Mouse (Mus musculus) spleen, postnatal 4 days (tissue): ENCODE data around the gene Lce3e.

Experiments
- DNase-seq, 2 experiments: peaks; one replicate each; pipeline ENCODE4 v3.0.0; 2022; ENCODE audit warnings: low spot score in 2 of 2

The Lce3e gene

DNA sequence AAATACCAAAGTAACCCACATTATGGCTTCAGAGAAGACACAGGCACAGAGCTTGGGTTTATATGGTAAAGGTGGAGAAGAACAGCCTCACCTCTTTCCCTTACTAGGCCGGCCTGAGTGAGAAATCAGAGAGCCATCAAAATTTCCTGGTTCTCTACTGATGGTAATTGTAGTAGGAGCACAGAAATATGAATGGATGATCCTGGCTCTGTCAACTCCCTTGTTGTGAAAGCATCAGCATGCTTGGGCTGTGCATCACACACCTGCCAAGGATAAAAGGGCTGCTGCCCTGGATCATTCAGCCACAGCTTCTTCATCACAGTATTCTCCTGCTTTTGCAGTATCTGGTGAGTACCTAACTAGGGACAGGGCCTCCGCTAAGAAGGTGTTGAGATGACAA lies at the start of gene Lce3e:
Gene Lce3e (plus strand): TSS at position 301 of the 400 bp plus-strand sequence.
- no peak for DNase-seq

DNA sequence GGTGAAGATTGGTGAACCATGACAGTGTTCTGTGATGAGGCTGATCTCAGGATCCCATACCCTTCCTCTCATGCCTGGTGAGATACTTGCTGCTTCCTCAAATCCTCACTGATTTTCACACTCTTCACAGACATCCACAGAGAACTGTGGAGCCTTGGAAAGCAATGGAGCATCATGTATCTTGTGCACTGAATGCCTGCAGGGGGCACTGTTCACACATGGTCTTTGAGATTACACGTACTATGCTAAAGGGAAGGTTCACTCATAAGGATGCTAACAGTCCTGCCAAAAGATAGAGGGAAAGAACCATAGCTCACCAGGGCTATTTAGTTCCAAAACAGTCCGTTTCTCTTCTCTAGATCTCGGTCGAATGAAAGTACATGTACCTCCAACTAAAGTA lies 46.5 kb upstream of the Lce3e start:
- DNase-seq: no peak

DNA sequence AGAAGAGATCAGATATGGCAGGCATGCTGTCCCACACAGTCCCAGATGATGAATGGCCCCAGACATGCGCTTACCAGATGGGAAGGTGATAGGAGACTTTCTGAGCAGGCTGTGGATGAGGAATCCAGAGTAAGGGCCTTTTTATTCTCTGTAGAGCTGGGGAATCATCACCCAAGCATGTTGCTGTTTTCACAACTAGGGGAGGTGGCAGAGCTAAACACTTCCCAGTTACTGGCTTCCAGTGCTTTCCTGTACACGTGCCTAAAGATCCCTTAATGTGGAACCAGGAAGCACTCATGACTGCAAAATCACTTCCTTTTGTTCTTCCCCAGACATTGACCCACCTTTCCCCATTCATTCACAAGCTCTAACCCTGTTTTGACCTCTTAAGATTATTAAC lies 40.7 kb upstream of the Lce3e start, which contains the start of gene Lce3a:
Gene Lce3a (minus strand): TSS at position 101 of the 400 bp plus-strand sequence.
- no peak for DNase-seq

DNA sequence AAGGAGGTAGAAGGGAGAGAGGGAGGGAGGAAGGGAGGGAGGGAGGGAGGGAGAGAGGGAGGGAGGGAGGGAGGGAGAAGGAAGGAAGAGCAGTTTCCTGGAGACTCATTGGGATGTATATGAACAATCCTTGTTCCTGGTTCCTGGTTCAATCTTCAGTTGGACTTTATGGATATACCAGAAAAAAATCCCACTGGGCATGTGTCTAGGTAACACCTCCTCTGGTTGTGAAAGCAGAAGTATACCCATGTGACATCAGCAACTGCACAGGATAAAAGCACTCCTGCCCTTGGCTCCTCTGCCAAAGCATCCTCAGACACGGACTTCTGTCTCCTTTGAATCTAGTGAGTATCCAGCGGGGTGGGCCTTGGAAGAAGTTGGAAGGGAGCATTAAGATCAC lies 34.2 kb upstream of the Lce3e start, which contains the start of gene Lce3b:
Gene Lce3b (plus strand): TSS at position 301 of the 400 bp plus-strand sequence.
- DNase-seq: no peak

DNA sequence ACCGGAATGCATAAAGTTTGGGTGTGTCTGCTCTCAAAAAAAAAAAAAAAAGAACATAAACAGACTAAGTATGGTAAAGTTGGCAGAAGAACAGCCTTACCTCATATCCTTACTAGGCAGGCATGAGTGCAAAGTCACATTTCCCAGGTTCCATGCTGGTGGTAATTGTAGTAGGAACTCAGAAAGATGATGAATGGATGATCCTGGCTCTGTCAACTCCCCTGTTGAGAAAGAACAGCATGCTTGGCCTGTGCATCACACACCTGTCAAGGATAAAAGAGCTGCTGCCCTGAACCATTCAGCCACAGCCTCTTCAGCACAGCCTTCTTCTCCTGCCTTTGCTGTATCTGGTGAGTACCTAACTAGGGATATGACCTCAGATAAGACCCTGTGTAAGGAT lies 22.7 kb upstream of the Lce3e start, which contains the start of gene Lce3c:
Gene Lce3c (plus strand): TSS at position 301 of the 400 bp plus-strand sequence.
- no peak for DNase-seq

DNA sequence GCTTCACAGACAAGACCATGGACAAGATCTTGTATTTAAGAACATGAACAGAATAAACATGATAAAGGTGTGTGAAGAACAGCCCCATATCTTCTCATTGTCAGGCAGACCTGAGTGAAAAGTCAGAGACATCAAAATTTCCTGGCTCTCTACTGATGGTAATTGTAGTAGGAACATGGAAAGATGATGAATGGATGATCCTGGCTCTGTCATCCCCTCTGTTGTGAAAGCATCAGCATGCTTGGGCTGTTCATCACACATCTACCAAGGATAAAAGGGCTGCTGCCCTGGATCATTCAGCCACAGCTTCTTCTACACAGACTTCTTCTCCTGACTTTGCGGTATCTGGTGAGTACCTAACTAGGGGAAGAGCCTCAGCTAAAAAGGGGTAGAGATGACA lies 9.8 kb upstream of the Lce3e start, which contains the start of gene Lce3d:
Gene Lce3d (plus strand): TSS at position 301 of the 400 bp plus-strand sequence.
- DNase-seq: no peak

DNA sequence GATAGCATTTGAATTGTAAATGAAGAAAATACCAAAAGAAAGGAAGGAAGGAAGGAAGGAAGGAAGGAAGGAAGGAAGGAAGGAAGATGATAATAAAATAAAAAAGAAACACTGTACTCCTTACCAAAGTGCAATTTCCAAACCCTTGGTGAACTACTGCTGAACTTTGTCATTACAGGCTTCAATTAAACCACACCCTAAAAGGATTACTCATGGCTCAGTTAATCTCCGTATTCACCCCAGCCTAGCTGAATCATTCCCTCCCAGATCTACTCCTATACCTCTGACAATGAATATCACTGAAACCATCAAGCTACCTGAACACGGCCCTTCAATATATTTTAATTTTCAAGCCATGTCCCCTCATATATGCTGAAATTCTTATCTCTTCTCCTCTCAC lies 11.6 kb downstream of the Lce3e start:
- DNase-seq: no peak

DNA sequence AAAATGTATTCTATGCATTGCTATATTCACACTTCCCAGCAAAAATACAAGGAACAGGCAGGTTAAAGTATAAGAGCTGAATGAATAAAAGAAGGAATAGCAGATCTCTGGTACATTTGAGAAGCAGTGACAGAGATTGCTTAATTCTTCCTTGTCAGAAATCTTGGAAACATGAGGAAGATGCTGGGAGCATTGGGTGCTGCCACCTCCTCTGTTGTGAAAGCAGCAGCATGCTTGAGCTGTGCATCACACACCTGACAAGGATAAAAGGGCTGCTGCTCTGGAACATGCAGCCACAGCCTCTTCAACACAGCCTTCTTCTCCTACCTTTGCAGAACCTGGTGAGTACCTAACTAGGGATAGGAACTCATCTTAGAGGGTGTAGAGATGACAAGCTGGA lies 25.1 kb downstream of the Lce3e start, which contains the start of gene Lce3f:
Gene Lce3f (plus strand): TSS at position 301 of the 400 bp plus-strand sequence.
- no peak for DNase-seq

DNA sequence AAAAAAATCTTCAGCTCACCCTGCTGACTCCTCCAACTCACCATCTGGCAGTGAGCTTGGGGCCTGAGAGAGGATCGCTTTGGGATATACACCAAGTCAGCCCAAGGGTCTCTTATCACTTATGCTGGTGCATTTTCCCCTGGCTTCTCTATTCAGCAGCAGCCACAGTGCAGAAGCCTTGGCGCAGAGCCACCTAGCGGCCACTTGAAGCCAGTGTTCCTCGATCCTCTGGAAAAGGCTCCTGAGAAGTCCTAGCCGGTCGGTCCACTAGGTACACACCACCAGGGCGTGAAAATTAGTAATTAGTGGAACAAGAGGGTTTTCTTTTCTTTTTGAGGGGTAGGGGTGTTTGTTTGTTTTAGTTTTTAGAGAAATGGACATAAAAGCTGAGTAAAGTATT lies 31.8 kb downstream of the Lce3e start:
- no peak for DNase-seq

DNA sequence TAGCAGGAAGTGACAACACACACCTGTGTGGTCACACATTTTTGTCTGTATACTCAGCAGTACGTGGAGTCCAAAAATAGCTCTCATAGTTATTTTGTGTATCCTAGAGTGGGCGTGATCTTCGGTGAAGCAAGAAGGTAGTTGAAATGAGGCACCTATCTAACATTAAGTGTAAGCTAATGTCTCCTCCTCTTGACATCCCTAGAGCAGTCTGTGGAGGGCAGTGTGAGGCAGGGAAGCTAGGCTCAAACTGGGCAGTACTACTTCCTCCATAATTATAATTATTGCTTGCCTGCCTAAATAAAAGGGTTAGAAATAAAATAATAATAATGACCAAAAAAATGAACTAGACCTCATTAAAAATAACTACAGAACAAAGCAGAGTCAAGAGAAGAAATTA lies 33.8 kb downstream of the Lce3e start:
- DNase-seq: no peak

DNA sequence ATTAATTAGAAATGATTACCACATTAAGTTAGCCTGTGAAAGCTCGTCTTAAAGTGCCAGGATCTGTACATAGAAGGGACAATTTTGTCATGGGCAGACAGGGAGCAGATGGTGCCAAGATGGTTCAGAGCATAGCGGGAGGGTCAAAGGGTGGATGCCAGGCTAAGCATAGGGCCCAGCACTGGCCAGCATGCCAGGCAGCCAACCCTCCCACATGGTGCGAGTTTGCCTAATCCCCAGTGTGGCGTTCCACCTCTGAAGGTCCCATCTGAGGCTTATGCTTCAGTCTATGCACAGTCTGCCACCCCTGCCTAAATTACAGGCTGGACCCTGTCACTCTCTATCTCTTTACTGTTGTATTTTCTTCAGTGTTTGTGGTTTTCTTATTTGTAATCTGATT lies 36.0 kb downstream of the Lce3e start:
- no peak for DNase-seq

DNA sequence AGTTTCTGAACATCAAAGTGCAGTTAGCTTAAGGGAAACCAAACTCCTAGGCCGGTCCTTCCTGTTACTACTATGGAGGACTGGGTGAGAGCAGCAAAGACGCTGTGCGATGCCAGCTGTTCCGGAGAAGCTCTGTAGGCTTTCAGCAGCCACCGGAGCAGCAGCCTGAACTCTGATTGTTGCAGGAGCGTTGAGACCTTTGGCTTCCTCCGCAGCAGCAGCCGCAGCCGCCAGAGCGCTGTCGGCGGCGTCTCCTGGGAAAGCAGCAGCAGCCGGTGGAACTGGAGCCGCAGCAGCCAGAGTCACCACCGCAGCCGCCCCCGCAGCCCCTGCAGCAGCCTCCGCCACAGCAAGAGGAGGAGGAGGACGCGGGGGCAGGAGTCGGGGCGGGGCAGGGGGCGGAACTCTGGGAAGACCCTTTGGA lies 47.5 kb downstream of the Lce3e start:
- peak in 1 of 2 experiments; percentile 56 for DNase-seq

DNA sequence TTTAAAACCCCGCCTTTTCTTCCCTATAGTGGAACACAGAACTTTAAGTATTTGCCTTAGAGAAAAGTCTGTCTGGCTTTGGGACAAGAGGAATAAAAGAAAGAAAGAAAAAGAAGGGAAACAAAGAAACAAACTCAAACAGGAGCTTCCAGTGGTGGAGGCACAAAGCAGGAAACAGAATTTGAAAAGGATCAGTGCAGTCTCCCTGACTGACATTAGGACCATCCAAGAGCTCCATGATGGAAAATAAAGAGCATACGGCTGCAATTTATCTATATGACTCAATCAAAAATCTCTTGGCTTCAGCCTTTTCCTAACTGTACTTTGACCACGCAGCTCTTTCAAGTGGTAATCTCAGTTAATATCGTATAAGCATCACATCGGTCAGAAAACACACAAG lies 48.0 kb downstream of the Lce3e start:
- no peak for DNase-seq

DNA sequence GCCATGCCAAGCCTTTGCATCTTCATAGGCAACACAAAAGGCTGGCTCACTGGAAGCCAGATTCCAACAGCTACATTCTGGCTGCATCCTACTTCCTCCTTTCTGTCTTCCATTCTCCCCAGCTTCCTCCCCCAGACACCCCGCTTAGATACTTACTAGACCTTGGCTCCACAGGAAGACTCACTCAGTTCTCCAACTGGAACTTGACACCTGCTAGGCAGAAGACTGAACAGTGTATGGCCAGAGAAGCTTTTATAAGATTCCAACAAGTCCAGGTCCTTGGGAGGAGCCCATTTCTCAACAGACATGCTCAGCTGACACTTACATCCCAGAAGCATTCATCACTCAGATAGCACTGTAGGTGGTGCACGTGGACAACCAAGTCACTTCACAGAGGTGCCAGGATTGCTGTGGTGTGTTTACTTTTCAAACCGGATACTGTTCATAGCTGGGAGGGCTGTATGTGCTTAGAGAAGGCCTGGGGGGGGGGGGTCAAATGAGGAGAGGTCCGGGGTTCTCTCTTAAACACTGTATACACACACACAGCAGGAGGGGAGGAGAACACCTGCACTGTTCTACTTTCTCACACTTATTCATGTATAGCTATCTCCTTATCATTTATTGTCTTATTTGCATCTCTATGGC lies 48.7 kb downstream of the Lce3e start, which contains the start of gene Crct1:
Gene Crct1 (minus strand): TSS at position 228 of the 645 bp plus-strand sequence.
- DNase-seq: no peak
